Mouse (Mus musculus) urinary bladder, postnatal 0 days (tissue): Measurements from ENCODE around the gene Gpd2. TPM values are rescaled to one million over a fixed set of nuclear protein-coding genes. Genes with fewer than 3 reads are reported as not detected.

Experiments used
- polyA plus RNA-seq: library from polyadenylated mRNA; unstranded; fragments of >200 nt; fragmentation: Nextera tagmentation; extraction: Ambion mirVana; gene quantifications from 2 replicates; pipeline ENCODE4 v1.2.1, GENCODE M21; 2015

Gene Gpd2
- polyA plus RNA-seq: 9.4 TPM in 2 replicates

DNA sequence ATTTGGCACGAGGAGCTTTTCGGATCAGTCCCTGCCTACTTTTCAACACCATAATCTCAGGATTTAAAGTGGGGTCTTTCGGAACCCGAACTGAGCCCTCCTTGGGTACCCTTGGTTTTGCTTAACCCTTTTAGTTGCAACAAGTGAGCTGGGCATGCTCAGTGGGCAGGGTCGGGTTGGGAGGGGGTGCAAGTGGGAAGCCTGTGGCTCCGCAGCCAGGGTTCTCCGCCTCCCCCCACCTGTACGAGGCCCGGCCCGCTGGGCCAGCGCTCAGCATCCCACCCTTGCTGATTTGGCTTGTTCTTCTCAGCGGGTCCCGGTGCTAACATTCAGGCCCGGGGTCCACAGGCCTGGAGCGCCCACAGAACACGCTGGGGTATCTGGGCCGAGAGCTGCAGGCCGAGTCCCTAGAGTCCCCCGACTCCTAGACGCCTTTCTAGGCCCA, at the start of gene Gpd2:
Gene Gpd2 (plus strand): TSS at position 161 of the 445 bp plus-strand sequence.

Other genes starting within 250 kb of the Gpd2 start
- 2.0 and 2.7 TPM in 2 replicates for gene Nr4a2, start 113.6 kb upstream of the Gpd2 start, polyA plus RNA-seq